Mouse (Mus musculus) MEL (cell line): Measurements from ENCODE around the gene Gsk3a. TPM values are rescaled to one million over a fixed set of nuclear protein-coding genes. Genes with fewer than 3 reads are reported as not detected.

Experiments used
- DNase-seq: peaks from one replicate; pipeline ENCODE4 v3.0.0; 2011; ENCODE audit warnings: low read depth, low spot score
- H3K27ac ChIP-seq: 2 replicates; pipeline ENCODE4 v1.5.1; 2012; ENCODE audit warnings: low read depth, mild to moderate bottlenecking, control low read depth, low read length, moderate library complexity; ENCODE audit not compliant: control insufficient read depth
- H3K27me3 ChIP-seq, 2 experiments: fragments of 150-350 bp in 1 of 2; sonication (generic) in 1 of 2; 2 replicates each; pipeline ENCODE4 v1.6.1; 2012; ENCODE audit warnings: low read length in 2 of 2, mild to moderate bottlenecking in 2 of 2, improper control_type of control experiment in 1 of 2, moderate library complexity in 1 of 2; ENCODE audit not compliant: insufficient read depth in 2 of 2, control insufficient read depth in 1 of 2
- H3K36me3 ChIP-seq, 2 experiments: 2 replicates each; pipeline ENCODE4 v1.6.1; 2012 to 2014; ENCODE audit warnings: low read length in 2 of 2, improper control_type of control experiment in 1 of 2, inconsistent platforms in 1 of 2, mild to moderate bottlenecking in 1 of 2; ENCODE audit not compliant: insufficient read depth in 2 of 2, control insufficient read depth in 1 of 2
- H3K4me1 ChIP-seq, 2 experiments: fragments of 150-350 bp in 1 of 2; sonication (generic) in 1 of 2; 2 replicates each; pipeline ENCODE4 v1.6.1; 2012; ENCODE audit warnings: low read length in 2 of 2, improper control_type of control experiment in 1 of 2, mild to moderate bottlenecking in 1 of 2; ENCODE audit not compliant: insufficient read depth in 2 of 2, control insufficient read depth in 1 of 2
- H3K4me3 ChIP-seq, 2 experiments: fragments of 150-350 bp in 1 of 2; sonication (generic) in 1 of 2; 2 replicates each; pipeline ENCODE4 v1.5.1; 2012; ENCODE audit warnings: low read depth in 2 of 2, low read length in 2 of 2, mild to moderate bottlenecking in 2 of 2, moderate library complexity in 2 of 2, control low read depth in 1 of 2, improper control_type of control experiment in 1 of 2; ENCODE audit not compliant: control insufficient read depth in 1 of 2, insufficient read depth in 1 of 2
- H3K79me2 ChIP-seq: 2 replicates; pipeline ENCODE4 v1.6.1; 2012; ENCODE audit warnings: mild to moderate bottlenecking, low read length, moderate library complexity; ENCODE audit not compliant: control insufficient read depth, poor library complexity, insufficient read depth
- H3K9ac ChIP-seq: 2 replicates; pipeline ENCODE4 v1.6.1; 2012; ENCODE audit warnings: low read depth, mild to moderate bottlenecking, control low read depth, low read length, moderate library complexity; ENCODE audit not compliant: control insufficient read depth, poor library complexity, severe bottlenecking
- H3K9me3 ChIP-seq: fragments of 150-350 bp; sonication (generic); replicated peaks from 2 replicates; pipeline ENCODE4 v1.6.1; 2012; ENCODE audit warnings: mild to moderate bottlenecking, low read length, improper control_type of control experiment, moderate library complexity; ENCODE audit not compliant: insufficient read depth
- BHLHE40 ChIP-seq: IDR thresholded peaks from 2 replicates; pipeline ENCODE4 v1.6.1; 2012; ENCODE audit warnings: low read depth, mild to moderate bottlenecking, inconsistent platforms, low read length, improper control_type of control experiment, borderline replicate concordance
- CHD2 ChIP-seq: IDR thresholded peaks from 2 replicates; pipeline ENCODE4 v1.6.1; 2011; ENCODE audit warnings: low read length, improper control_type of control experiment
- CTCF ChIP-seq, 3 experiments: IDR thresholded peaks in 2 of 3; conservative IDR thresholded peaks in 1 of 3; 2 replicates each; pipeline ENCODE4 v1.5.1; 2011 to 2012; ENCODE audit warnings: low read length in 3 of 3, low read depth in 2 of 3, mild to moderate bottlenecking in 2 of 3, improper control_type of control experiment in 1 of 3, inconsistent platforms in 1 of 3, mixed read lengths in 1 of 3, moderate library complexity in 1 of 3; ENCODE audit not compliant: control insufficient read depth in 1 of 3, insufficient read depth in 1 of 3, poor library complexity in 1 of 3, severe bottlenecking in 1 of 3
- E2F4 ChIP-seq: IDR thresholded peaks from 2 replicates; pipeline ENCODE4 v1.6.1; 2011; ENCODE audit warnings: low read depth, low read length, improper control_type of control experiment, borderline replicate concordance
- ELF1 ChIP-seq: IDR thresholded peaks from 2 replicates; pipeline ENCODE4 v1.6.1; 2014; ENCODE audit warnings: low read depth, mild to moderate bottlenecking, inconsistent platforms, low read length, improper control_type of control experiment, moderate library complexity
- EP300 ChIP-seq, 2 experiments: IDR thresholded peaks; 2 replicates each; pipeline ENCODE4 v1.6.1; 2011; ENCODE audit warnings: improper control_type of control experiment in 2 of 2, low read length in 2 of 2, low read depth in 1 of 2, mild to moderate bottlenecking in 1 of 2
- ETS1 ChIP-seq: IDR thresholded peaks from 2 replicates; pipeline ENCODE4 v1.6.1; 2012; ENCODE audit warnings: low read depth, mild to moderate bottlenecking, inconsistent platforms, low read length, improper control_type of control experiment, moderate library complexity
- GABPA ChIP-seq: IDR thresholded peaks from 2 replicates; pipeline ENCODE4 v1.6.1; 2012; ENCODE audit warnings: low read depth, mild to moderate bottlenecking, inconsistent platforms, low read length, improper control_type of control experiment, moderate library complexity
- GATA1 ChIP-seq: IDR thresholded peaks from 2 replicates; pipeline ENCODE4 v1.6.1; 2011; ENCODE audit warnings: low read depth, low read length, improper control_type of control experiment
- HCFC1 ChIP-seq: IDR thresholded peaks from 2 replicates; pipeline ENCODE4 v1.6.1; 2012; ENCODE audit warnings: low read depth, mild to moderate bottlenecking, inconsistent platforms, low read length, improper control_type of control experiment, moderate library complexity
- KAT2A ChIP-seq: conservative IDR thresholded peaks from 2 replicates; pipeline ENCODE4 v1.6.1; 2012; ENCODE audit warnings: low read depth, low read length, improper control_type of control experiment, inconsistent platforms
- MAZ ChIP-seq: IDR thresholded peaks from 2 replicates; pipeline ENCODE4 v1.6.1; 2012; ENCODE audit warnings: low read depth, mild to moderate bottlenecking, inconsistent platforms, low read length, improper control_type of control experiment
- MEF2A ChIP-seq: IDR thresholded peaks from 2 replicates; pipeline ENCODE4 v1.6.1; 2014; ENCODE audit warnings: low read depth, mild to moderate bottlenecking, inconsistent platforms, low read length, improper control_type of control experiment; ENCODE audit not compliant: poor library complexity, insufficient replicate concordance, severe bottlenecking; ENCODE audit errors: extremely low read depth
- MXI1 ChIP-seq: IDR thresholded peaks from 2 replicates; pipeline ENCODE4 v1.6.1; 2011; ENCODE audit warnings: mild to moderate bottlenecking, low read depth, low read length, improper control_type of control experiment
- MYC ChIP-seq: IDR thresholded peaks from 2 replicates; pipeline ENCODE4 v1.6.1; 2011; ENCODE audit warnings: low read depth, mild to moderate bottlenecking, low read length, improper control_type of control experiment, moderate library complexity
- POLR2A ChIP-seq, 2 experiments: IDR thresholded peaks; 2 replicates each; pipeline ENCODE4 v1.6.1; 2011 to 2012; ENCODE audit warnings: low read length in 2 of 2, mild to moderate bottlenecking in 2 of 2, control low read depth in 1 of 2, improper control_type of control experiment in 1 of 2, low read depth in 1 of 2, moderate library complexity in 1 of 2; ENCODE audit not compliant: control insufficient read depth in 1 of 2, insufficient read depth in 1 of 2, poor library complexity in 1 of 2
- POLR2AphosphoS5 ChIP-seq: IDR thresholded peaks from 2 replicates; pipeline ENCODE4 v1.6.1; 2012; ENCODE audit warnings: low read depth, borderline replicate concordance, mild to moderate bottlenecking, inconsistent platforms, low read length, moderate library complexity, mixed read lengths
- RAD21 ChIP-seq: IDR thresholded peaks from 2 replicates; pipeline ENCODE4 v1.6.1; 2011; ENCODE audit warnings: mild to moderate bottlenecking, low read depth, low read length, improper control_type of control experiment
- RCOR1 ChIP-seq: IDR thresholded peaks from 2 replicates; pipeline ENCODE4 v1.6.1; 2012; ENCODE audit warnings: low read depth, mild to moderate bottlenecking, inconsistent platforms, low read length, improper control_type of control experiment
- SIN3A ChIP-seq: IDR thresholded peaks from 2 replicates; pipeline ENCODE4 v1.6.1; 2012; ENCODE audit warnings: low read length, improper control_type of control experiment, inconsistent platforms
- SMC3 ChIP-seq: IDR thresholded peaks from 2 replicates; pipeline ENCODE4 v1.6.1; 2011; ENCODE audit warnings: low read depth, low read length, improper control_type of control experiment
- TAL1 ChIP-seq: IDR thresholded peaks from 2 replicates; pipeline ENCODE4 v1.6.1; 2012; ENCODE audit warnings: mild to moderate bottlenecking, inconsistent platforms, low read length, moderate library complexity, mixed read lengths
- TBP ChIP-seq: IDR thresholded peaks from 2 replicates; pipeline ENCODE4 v1.8.0; 2011; ENCODE audit warnings: low read depth, low read length, improper control_type of control experiment
- TCF12 ChIP-seq: IDR thresholded peaks from 2 replicates; pipeline ENCODE4 v1.6.1; 2014; ENCODE audit warnings: low read depth, mild to moderate bottlenecking, inconsistent platforms, low read length, improper control_type of control experiment, moderate library complexity
- USF1 ChIP-seq: IDR thresholded peaks from 2 replicates; pipeline ENCODE4 v1.6.1; 2014; ENCODE audit warnings: low read depth, mild to moderate bottlenecking, inconsistent platforms, low read length, improper control_type of control experiment, moderate library complexity
- USF2 ChIP-seq, 2 experiments: IDR thresholded peaks; 2 replicates each; pipeline ENCODE4 v1.6.1; 2011 to 2012; ENCODE audit warnings: improper control_type of control experiment in 2 of 2, low read length in 2 of 2, borderline replicate concordance in 1 of 2, inconsistent platforms in 1 of 2, low read depth in 1 of 2, mild to moderate bottlenecking in 1 of 2; ENCODE audit not compliant: insufficient read depth in 1 of 2
- ZC3H11A ChIP-seq: IDR thresholded peaks from 2 replicates; pipeline ENCODE4 v1.6.1; 2012; ENCODE audit warnings: low read depth, mild to moderate bottlenecking, inconsistent platforms, low read length, improper control_type of control experiment
- ZKSCAN1 ChIP-seq: IDR thresholded peaks from 2 replicates; pipeline ENCODE4 v1.6.1; 2012; ENCODE audit warnings: low read depth, mild to moderate bottlenecking, inconsistent platforms, low read length, improper control_type of control experiment, moderate library complexity
- polyA plus RNA-seq, 2 experiments: library from polyadenylated mRNA; stranded (reverse) in 1 of 2; unstranded in 1 of 2; fragments of >175 nt in 1 of 2; fragments of >200 nt in 1 of 2; gene quantifications; 2 replicates each; pipeline versions ENCODE4 v1.2.1 to v1.2.4; 2012; ENCODE audit warnings: low replicate concordance in 2 of 2, low read depth in 1 of 2; ENCODE audit not compliant: insufficient read length in 2 of 2, insufficient read depth in 1 of 2, missing spikeins in 1 of 2
- total RNA-seq: library from RNA; depleted of rRNA; stranded (reverse); fragments of 300-350 nt; gene quantifications from 2 replicates; pipeline ENCODE4 v1.2.3, GENCODE M21; 2012

Gene Gsk3a
- total and polyA plus RNA-seq, 3 experiments: 59.8 to 149 (median 86.6) TPM

DNA sequence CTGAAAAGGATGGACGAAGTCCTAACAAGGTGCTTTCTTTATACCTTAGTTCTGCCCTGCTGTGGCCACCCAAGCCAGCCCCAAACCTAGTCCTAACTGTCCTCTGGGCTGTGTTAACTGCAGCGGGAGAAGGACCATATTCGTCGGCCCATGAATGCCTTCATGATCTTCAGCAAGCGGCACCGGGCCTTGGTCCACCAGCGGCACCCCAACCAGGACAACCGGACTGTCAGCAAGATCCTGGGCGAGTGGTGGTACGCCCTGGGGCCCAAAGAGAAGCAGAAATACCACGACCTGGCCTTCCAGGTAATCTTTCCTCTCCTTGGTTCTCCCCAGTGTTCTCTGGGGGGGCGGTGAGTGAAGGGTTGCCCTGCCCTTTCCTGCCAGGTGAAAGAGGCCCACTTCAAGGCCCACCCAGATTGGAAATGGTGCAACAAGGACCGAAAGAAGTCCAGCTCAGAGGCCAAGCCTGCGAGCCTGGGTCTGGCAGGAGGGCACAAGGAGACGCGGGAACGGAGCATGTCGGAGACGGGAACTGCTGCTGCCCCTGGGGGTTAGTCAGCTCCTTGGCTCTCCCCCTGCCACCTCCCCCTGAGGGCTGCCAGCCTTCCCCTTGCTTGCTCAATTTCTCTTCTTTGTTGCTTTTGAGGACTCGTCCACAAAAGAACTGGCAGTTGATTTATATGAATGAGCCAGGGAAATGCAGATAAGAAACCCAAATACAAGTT, 48.0 kb upstream of the Gsk3a start:
- H3K27ac ChIP-seq: no peak overlapping the region
- DNase-seq: no peak
- TF ChIP-seq TBP (no peak), E2F4 (no peak), MEF2A (no peak), RAD21 (no peak), GABPA (no peak), CHD2 (no peak), TCF12 (no peak), POLR2A (IDR thresholded peaks at IDR 0.05; ENCODE audit: control insufficient read depth in 1 of 2, insufficient read depth in 1 of 2, low read depth in 1 of 2, low read length in 2 of 2, poor library complexity in 1 of 2) (no peak), ZKSCAN1 (no peak), MXI1 (no peak), KAT2A (no peak), POLR2AphosphoS5 (no peak), USF1 (no peak), MYC (no peak), SMC3 (no peak), CTCF (IDR thresholded peaks at IDR 0.05 in 2 of 3, conservative IDR thresholded peaks at IDR 0.05 in 1 of 3; ENCODE audit: control insufficient read depth in 1 of 3, insufficient read depth in 1 of 3, low read depth in 2 of 3, low read length in 3 of 3, poor library complexity in 1 of 3, severe bottlenecking in 1 of 3) (no peak), ELF1 (no peak)
- TF ChIP-seq, all 39 proteins: peak for 0
- Histone ChIP-seq H3K9me3 (no peaks in the 10 kb centered on the region), H3K27me3 (no peaks in the 10 kb centered on the region), H3K36me3 (peaks cover 24 to 31% of the 10 kb centered on the region in 2 experiments), H3K4me3 (no peak overlapping the region), H3K79me2 (peaks cover 31% of the 10 kb centered on the region), H3K9ac (no peak overlapping the region), H3K4me1 (peaks cover 9 to 27% of the 10 kb centered on the region in 2 experiments)

GRCm38 (mm10) chr7:25284766-25285165, 47.1 kb upstream of the Gsk3a start:
- TF ChIP-seq POLR2AphosphoS5 (no peak), RCOR1 (no peak), ELF1 (no peak), HCFC1 (no peak), GATA1 (no peak), MEF2A (no peak), EP300 (IDR thresholded peaks at IDR 0.05; ENCODE audit: low read depth in 1 of 2, low read length in 2 of 2) (no peak), POLR2A (IDR thresholded peaks at IDR 0.05; ENCODE audit: control insufficient read depth in 1 of 2, insufficient read depth in 1 of 2, low read depth in 1 of 2, low read length in 2 of 2, poor library complexity in 1 of 2) (no peak), TAL1 (no peak), ZC3H11A (no peak), BHLHE40 (no peak), ETS1 (no peak), MAZ (no peak), USF2 (IDR thresholded peaks at IDR 0.05; ENCODE audit: borderline replicate concordance in 1 of 2, insufficient read depth in 1 of 2, low read depth in 1 of 2, low read length in 2 of 2) (no peak), KAT2A (no peak), MYC (no peak), SIN3A (no peak)
- TF ChIP-seq, all 39 proteins: peak for 0
- Histone ChIP-seq H3K4me1 (peaks cover 9 to 26% of the 10 kb centered on the region in 2 experiments), H3K36me3 (peaks cover 21 to 28% of the 10 kb centered on the region in 2 experiments), H3K27me3 (no peaks in the 10 kb centered on the region), H3K9ac (peak overlapping the region; percentile 80), H3K9me3 (no peaks in the 10 kb centered on the region), H3K79me2 (peaks cover 32% of the 10 kb centered on the region), H3K4me3 (peak overlapping the region in 1 of 2 experiments; percentile 91; a peak in 3 of 4 replicates), H3K27ac (peak overlapping the region; percentile 86; the same call in 1 of the 2 replicates)
- DNase-seq: no peak
